ENCODE assay signal across 33 mouse cellular contexts in the genomic region with DNA sequence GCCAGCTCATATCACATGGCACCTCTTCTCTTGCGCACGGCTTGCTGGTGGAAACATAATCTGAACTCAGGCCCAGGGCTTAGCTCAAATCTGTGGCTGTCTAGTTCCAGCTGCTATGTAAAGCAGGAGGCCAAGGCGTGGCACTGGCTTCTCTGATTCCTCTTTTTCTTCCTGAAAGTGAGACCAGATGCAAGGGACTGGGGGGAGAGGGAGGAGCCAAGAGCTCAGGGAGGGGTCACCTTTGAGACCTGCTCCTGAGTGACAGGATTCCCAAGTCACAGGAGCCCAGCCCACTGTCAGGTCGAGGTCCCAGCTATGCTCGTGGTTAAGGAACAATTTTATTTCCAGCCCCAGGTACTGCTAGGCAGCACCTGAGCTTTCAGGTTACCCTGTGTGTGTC. TPM values are rescaled to one million over a fixed set of nuclear protein-coding genes. Genes with fewer than 3 reads are reported as not detected.
DNase-seq lines count a peak whose midpoint lies in the region; ATAC-seq lines count a peak whose summit lies in the region.
"Had no signal": no experiment of that assay in that cellular context is flagged by ENCODE, and none has a peak within 500 bp of the region (broad histone marks: within the 10 kb centered on the region; RNA-seq: fewer than 3 reads in every experiment).

No protein-coding gene starts in this region.

- H3K4me3 ChIP-seq in midbrain, embryonic 10.5 days, result no peak overlapping the region
- H3K4me3 ChIP-seq in midbrain, embryonic 13.5 days (replicated peaks), result no peak overlapping the region
- H3K4me3 ChIP-seq in forebrain, embryonic 15.5 days, result no peak overlapping the region
- H3K4me3 ChIP-seq: embryonic facial prominence, embryonic 12.5 days; forebrain, embryonic 10.5 days; forebrain, embryonic 13.5 days; heart, embryonic 12.5 days; heart, embryonic 15.5 days; hindbrain, embryonic 10.5 days; hindbrain, embryonic 13.5 days had no signal

- 0 out of 2 replicates have a peak overlapping the region, but pooled peaks have one; percentile 25 for H3K27ac ChIP-seq in midbrain, embryonic 10.5 days (replicated peaks)
- H3K27ac ChIP-seq in midbrain, embryonic 13.5 days, result no peak overlapping the region
- no peak overlapping the region for H3K27ac ChIP-seq in forebrain, embryonic 15.5 days (replicated peaks)
- H3K27ac ChIP-seq: embryonic facial prominence, embryonic 12.5 days; forebrain, embryonic 10.5 days; forebrain, embryonic 13.5 days; heart, embryonic 15.5 days; hindbrain, embryonic 13.5 days had no signal

- 71% methylated on average over 5 of the region's 5 CpGs for WGBS in midbrain, embryonic 10.5 days
- 65% methylated on average over 5 of the region's 5 CpGs for WGBS in midbrain, embryonic 13.5 days
- 70% methylated on average over 5 of the region's 5 CpGs for WGBS in forebrain, embryonic 15.5 days

- ATAC-seq in midbrain, embryonic 13.5 days, result no peak
- no peak for ATAC-seq in forebrain, embryonic 15.5 days (replicated peaks)
- ATAC-seq: activated CD4-positive, CD25-positive, alpha-beta regulatory T cell, adult 4 months; CD4-positive, CD25-positive, alpha-beta regulatory T cell, adult 4 months; forebrain, embryonic 13.5 days; forebrain, postnatal 0 days; hindbrain, embryonic 16.5 days; inflammation-experienced regulatory T-cells, adult 6 months; Patski had no signal

- no peaks in the 10 kb centered on the region for H3K27me3 ChIP-seq in midbrain, embryonic 10.5 days (ENCODE audit: low read depth, poor library complexity, severe bottlenecking)
- H3K27me3 ChIP-seq in midbrain, embryonic 13.5 days, result peaks cover 3% of the 10 kb centered on the region; the same call in 1 of the 2 replicates
- H3K27me3 ChIP-seq in forebrain, embryonic 15.5 days, result no peaks in the 10 kb centered on the region
- H3K27me3 ChIP-seq: embryonic facial prominence, embryonic 12.5 days; forebrain, embryonic 13.5 days had no signal

- H3K9ac ChIP-seq in midbrain, embryonic 13.5 days (replicated peaks), result no peak overlapping the region
- H3K9ac ChIP-seq in forebrain, embryonic 15.5 days (replicated peaks), result no peak overlapping the region
- H3K9ac ChIP-seq: embryonic facial prominence, embryonic 12.5 days; forebrain, embryonic 13.5 days; forebrain, postnatal 0 days; heart, embryonic 12.5 days; heart, embryonic 15.5 days; hindbrain, embryonic 13.5 days had no signal

- no peak for DNase-seq in midbrain, embryonic 10.5 days (ENCODE audit: low spot score)
- DNase-seq in ES-CJ7 (ENCODE audit: low read depth, low spot score) (peak; percentile 45), ZHBTc4 (ENCODE audit: low read depth, low spot score) (peak; percentile 78)
- DNase-seq in spleen, adult 18-20 months, result no peak
- DNase-seq: adrenal gland, adult 8-10 months; adrenal gland, postnatal 25 days; cerebellum, adult 11-12 months; cerebellum, adult 8-10 months; cerebellum, postnatal 10 days; cerebellum, postnatal 36 days; embryo, embryonic 11 days; forebrain, postnatal 0 days; gastrocnemius, postnatal 25 days; heart, adult 18-20 months; heart, postnatal 10 days; heart, postnatal 36 days; kidney, adult 11 months had no signal

- peaks cover 13% of the 10 kb centered on the region; the same call in 1 of the 2 replicates for H3K9me3 ChIP-seq in midbrain, embryonic 10.5 days (replicated peaks)
- 0 out of 2 replicates have a peak, but pooled peaks cover 9% of the 10 kb centered on the region for H3K9me3 ChIP-seq in midbrain, embryonic 13.5 days
- H3K9me3 ChIP-seq in forebrain, embryonic 15.5 days, result no peaks in the 10 kb centered on the region

- H3K4me2 ChIP-seq in midbrain, embryonic 13.5 days (replicated peaks), result no peak overlapping the region
- H3K4me2 ChIP-seq in forebrain, embryonic 15.5 days (replicated peaks), result no peak overlapping the region
- H3K4me2 ChIP-seq: embryonic facial prominence, embryonic 12.5 days; forebrain, embryonic 13.5 days; heart, embryonic 12.5 days; heart, embryonic 15.5 days; hindbrain, embryonic 13.5 days had no signal

- H3K4me1 ChIP-seq in midbrain, embryonic 10.5 days, result peaks cover 18% of the 10 kb centered on the region
- H3K4me1 ChIP-seq in midbrain, embryonic 13.5 days (replicated peaks), result 0 out of 2 replicates have a peak, but pooled peaks cover 3% of the 10 kb centered on the region
- no peaks in the 10 kb centered on the region for H3K4me1 ChIP-seq in forebrain, embryonic 15.5 days
- H3K4me1 ChIP-seq: forebrain, embryonic 13.5 days; heart, embryonic 12.5 days; heart, embryonic 15.5 days; hindbrain, embryonic 13.5 days had no signal

- no peaks in the 10 kb centered on the region for H3K36me3 ChIP-seq in midbrain, embryonic 10.5 days
- H3K36me3 ChIP-seq in midbrain, embryonic 13.5 days, result no peaks in the 10 kb centered on the region
- no peaks in the 10 kb centered on the region for H3K36me3 ChIP-seq in forebrain, embryonic 15.5 days
- H3K36me3 ChIP-seq: embryonic facial prominence, embryonic 12.5 days; forebrain, embryonic 10.5 days; G1E; heart, embryonic 12.5 days; heart, embryonic 15.5 days; hindbrain, embryonic 10.5 days; hindbrain, embryonic 13.5 days had no signal

RNA-seq across cellular contexts. Expression of gene Runx3, which starts 4.1 kb away (rescaled TPM):
- 0.04 TPM in 2 replicates for polyA plus RNA-seq in midbrain, embryonic 10.5 days (2016; fragmentation: Nextera tagmentation; extraction: Ambion mirVana)
- not detected in 2 replicates for polyA plus RNA-seq in midbrain, embryonic 13.5 days (2015; fragmentation: Nextera tagmentation; extraction: Ambion mirVana)
- not detected in 2 replicates for polyA plus RNA-seq in forebrain, embryonic 15.5 days (2015; fragmentation: Nextera tagmentation; extraction: Ambion mirVana)
- polyA plus RNA-seq: cortical plate, adult 2 months; forebrain, embryonic 13.5 days; forebrain, postnatal 0 days; hindbrain, embryonic 16.5 days had no signal

Comparison
In these comparisons a context has a peak if more than half of its experiments do, and no peak if none do; other contexts are left out.
1. DNase-seq: peak in ES-CJ7 (single experiment) and ZHBTc4 (single experiment); none in midbrain, embryonic 10.5 days (single experiment) and spleen, adult 18-20 months (0 of 2).